Mouse (Mus musculus) CH12.LX (cell line): Measurements from ENCODE around the gene Ccdc90b. TPM values are rescaled to one million over a fixed set of nuclear protein-coding genes. Genes with fewer than 3 reads are reported as not detected.

Experiments used
- DNase-seq: peaks from one replicate; pipeline ENCODE4 v3.0.0-alpha.2; 2013; ENCODE audit errors: extremely low read depth
- H3K27ac ChIP-seq: 2 replicates; pipeline ENCODE4 v1.5.1; 2012; ENCODE audit warnings: low read depth, mild to moderate bottlenecking, control low read depth, moderate library complexity; ENCODE audit not compliant: insufficient read depth
- H3K27me3 ChIP-seq: replicated peaks from 2 replicates; pipeline ENCODE3; 2012; ENCODE audit warnings: inconsistent platforms
- H3K36me3 ChIP-seq, 2 experiments: replicated peaks in 1 of 2; 2 replicates each; pipeline versions ENCODE3 to v1.6.1; 2012; ENCODE audit warnings: inconsistent platforms in 1 of 2, low read length in 1 of 2, mild to moderate bottlenecking in 1 of 2, mixed read lengths in 1 of 2, moderate library complexity in 1 of 2; ENCODE audit not compliant: control insufficient read depth in 1 of 2, insufficient read depth in 1 of 2
- H3K4me1 ChIP-seq, 2 experiments: 2 replicates each; pipeline ENCODE4 v1.6.1; 2012; ENCODE audit warnings: inconsistent platforms in 1 of 2, moderate library complexity in 1 of 2; ENCODE audit not compliant: insufficient read depth in 2 of 2, control insufficient read depth in 1 of 2
- H3K4me2 ChIP-seq: 2 replicates; pipeline ENCODE4 v1.6.1; 2012; ENCODE audit warnings: low read depth, mild to moderate bottlenecking, control low read depth; ENCODE audit not compliant: poor library complexity, insufficient read depth, severe bottlenecking
- H3K4me3 ChIP-seq, 3 experiments: fragments of 150-350 bp in 1 of 3; sonication (generic) in 1 of 3; replicated peaks in 1 of 3; 2 replicates each; pipeline versions ENCODE3 to v1.5.1; 2011 to 2012; ENCODE audit warnings: low read depth in 2 of 3, low read length in 2 of 3, mild to moderate bottlenecking in 2 of 3, moderate library complexity in 2 of 3, control low read depth in 1 of 3, improper control_type of control experiment in 1 of 3, inconsistent platforms in 1 of 3, mixed read lengths in 1 of 3; ENCODE audit not compliant: poor library complexity in 1 of 3
- H3K79me2 ChIP-seq: replicated peaks from 2 replicates; pipeline ENCODE4 v1.6.1; 2012; ENCODE audit warnings: mild to moderate bottlenecking, moderate library complexity; ENCODE audit not compliant: control insufficient read depth, poor library complexity, insufficient read depth, severe bottlenecking; ENCODE audit errors: extremely low read depth
- H3K9ac ChIP-seq: 2 replicates; pipeline ENCODE4 v1.6.1; 2012; ENCODE audit warnings: low read depth, mild to moderate bottlenecking, control low read depth, moderate library complexity; ENCODE audit not compliant: insufficient read depth
- H3K9me3 ChIP-seq: replicated peaks from 2 replicates; pipeline ENCODE3; 2012; ENCODE audit warnings: low read length, inconsistent platforms, mixed read lengths
- BHLHE40 ChIP-seq: IDR thresholded peaks from 2 replicates; pipeline ENCODE4 v1.6.1; 2011; ENCODE audit warnings: mild to moderate bottlenecking, low read depth, low read length, improper control_type of control experiment
- CHD1 ChIP-seq: IDR thresholded peaks from 2 replicates; pipeline ENCODE4 v1.6.1; 2012; ENCODE audit warnings: low read depth, low read length, improper control_type of control experiment, inconsistent platforms
- ELF1 ChIP-seq: IDR thresholded peaks from 2 replicates; pipeline ENCODE4 v1.6.1; 2014; ENCODE audit warnings: low read depth, mild to moderate bottlenecking, inconsistent platforms, low read length, improper control_type of control experiment
- EP300 ChIP-seq: IDR thresholded peaks from 2 replicates; pipeline ENCODE4 v1.6.1; 2011; ENCODE audit warnings: low read length, improper control_type of control experiment
- JUND ChIP-seq: conservative IDR thresholded peaks from 2 replicates; pipeline ENCODE4 v1.6.1; 2011; ENCODE audit warnings: low read depth, low read length, improper control_type of control experiment
- KAT2A ChIP-seq: IDR thresholded peaks from 2 replicates; pipeline ENCODE4 v1.6.1; 2012; ENCODE audit warnings: low read length, improper control_type of control experiment, inconsistent platforms; ENCODE audit not compliant: insufficient replicate concordance
- MAFK ChIP-seq: IDR thresholded peaks from 2 replicates; pipeline ENCODE4 v1.6.1; 2011; ENCODE audit warnings: low read length, improper control_type of control experiment; ENCODE audit not compliant: insufficient replicate concordance
- MAX ChIP-seq: IDR thresholded peaks from 2 replicates; pipeline ENCODE4 v1.6.1; 2011; ENCODE audit warnings: low read length, improper control_type of control experiment
- NELFE ChIP-seq: IDR thresholded peaks from 2 replicates; pipeline ENCODE4 v1.6.1; 2011; ENCODE audit warnings: low read depth, low read length, improper control_type of control experiment
- PAX5 ChIP-seq: IDR thresholded peaks from 2 replicates; pipeline ENCODE4 v1.6.1; 2012; ENCODE audit warnings: low read length, inconsistent platforms, mixed read lengths
- RAD21 ChIP-seq: IDR thresholded peaks from 2 replicates; pipeline ENCODE4 v1.6.1; 2011; ENCODE audit warnings: low read depth, mild to moderate bottlenecking, low read length, improper control_type of control experiment, moderate library complexity
- RCOR1 ChIP-seq: conservative IDR thresholded peaks from 2 replicates; pipeline ENCODE4 v1.6.1; 2012; ENCODE audit warnings: low read depth, mild to moderate bottlenecking, inconsistent platforms, low read length, improper control_type of control experiment
- SIN3A ChIP-seq: IDR thresholded peaks from 2 replicates; pipeline ENCODE4 v1.6.1; 2012; ENCODE audit warnings: low read length, improper control_type of control experiment, inconsistent platforms
- USF2 ChIP-seq: conservative IDR thresholded peaks from 2 replicates; pipeline ENCODE4 v1.6.1; 2011; ENCODE audit warnings: low read depth, low read length, improper control_type of control experiment
- ZC3H11A ChIP-seq: IDR thresholded peaks from 2 replicates; pipeline ENCODE4 v1.6.1; 2012; ENCODE audit warnings: low read depth, mild to moderate bottlenecking, inconsistent platforms, low read length, improper control_type of control experiment
- ZKSCAN1 ChIP-seq: IDR thresholded peaks from 2 replicates; pipeline ENCODE4 v1.6.1; 2012; ENCODE audit warnings: low read depth, inconsistent platforms, low read length, improper control_type of control experiment, borderline replicate concordance
- ZNF384 ChIP-seq: IDR thresholded peaks from 2 replicates; pipeline ENCODE4 v1.6.1; 2012; ENCODE audit warnings: low read depth, low read length, improper control_type of control experiment, inconsistent platforms
- dilution Hi-C: fragments of 300-500 bp; cut with MboI; formaldehyde crosslinking; loops from 2 replicates; pipeline ENCODE4 v1.14.3; 2020; ENCODE audit warnings: low sequenced_read_pairs; ENCODE audit not compliant: extremely low pct_unique_long_range_greater_than_20kb, extremely low pct_ligation_motif_present
- in situ Hi-C: fragments of 300-500 bp; cut with MboI; formaldehyde crosslinking; loops from 3 replicates; pipeline ENCODE4 v1.14.3; 2019; ENCODE audit warnings: low sequenced_read_pairs, low pct_ligation_motif_present, low pct_unique_long_range_greater_than_20kb, mixed read lengths
- polyA plus RNA-seq: library from polyadenylated mRNA; unstranded; fragments of >175 nt; gene quantifications from 2 replicates; pipeline ENCODE4 v1.2.1, GENCODE M21; 2012; ENCODE audit warnings: low read depth; ENCODE audit not compliant: insufficient read length
- total RNA-seq, 2 experiments: library from RNA; depleted of rRNA; stranded (reverse); fragments of 300-350 nt in 1 of 2; fragments of >200 nt in 1 of 2; gene quantifications; 2 replicates each; pipeline ENCODE4 v1.2.3; 2012 to 2014

The Ccdc90b gene
- total and polyA plus RNA-seq, 3 experiments: 2.0 to 16.5 (median 6.5) TPM

- Histone ChIP-seq H3K4me3 (no peak overlapping the region), H3K36me3 (peaks cover 0 to 2% of the 10 kb centered on the region in 2 experiments), H3K4me1 (no peaks in the 10 kb centered on the region), H3K4me2 (no peak overlapping the region), H3K27me3 (no peaks in the 10 kb centered on the region), H3K9me3 (no peaks in the 10 kb centered on the region), H3K27ac (no peak overlapping the region), H3K79me2 (no peaks in the 10 kb centered on the region), H3K9ac (no peak overlapping the region)
- DNase-seq: no peak
- in situ Hi-C loops: no loop called here
- TF ChIP-seq KAT2A: no peak
- no peak for TF ChIP-seq ZKSCAN1
- no peak for TF ChIP-seq RCOR1
- TF ChIP-seq PAX5: no peak
- TF ChIP-seq SIN3A: no peak
- no peak for TF ChIP-seq NELFE
- no peak for TF ChIP-seq MAX
- TF ChIP-seq USF2: no peak
- dilution Hi-C loops: no loop called here
These were observed 22.6 kb downstream of the Ccdc90b start for GRCm38 (mm10) chr7:92583567-92583966.

- Histone ChIP-seq H3K4me3 (no peak overlapping the region), H3K79me2 (no peaks in the 10 kb centered on the region), H3K27ac (no peak overlapping the region), H3K4me2 (no peak overlapping the region), H3K9ac (no peak overlapping the region), H3K27me3 (no peaks in the 10 kb centered on the region), H3K36me3 (no peaks in the 10 kb centered on the region), H3K9me3 (no peaks in the 10 kb centered on the region), H3K4me1 (no peaks in the 10 kb centered on the region)
- no peak for DNase-seq
- TF ChIP-seq JUND (no peak), RAD21 (no peak), EP300 (no peak), CHD1 (no peak), BHLHE40 (no peak), MAFK (no peak), KAT2A (no peak), ZC3H11A (no peak), ZNF384 (no peak), ELF1 (no peak), RCOR1 (no peak)
- dilution Hi-C loops (no loop called here), in situ Hi-C loops (no loop called here)
These were observed 29.0 kb downstream of the Ccdc90b start for GRCm38 (mm10) chr7:92589986-92590385.
